Mouse (Mus musculus) CH12.LX (cell line): ENCODE measurements around the gene Gm11116. TPM values are rescaled to one million over a fixed set of nuclear protein-coding genes. Genes with fewer than 3 reads are reported as not detected.

Experiments used
- polyA plus RNA-seq: library from polyadenylated mRNA; unstranded; fragments of >175 nt; gene quantifications from 2 replicates; pipeline ENCODE4 v1.2.1, GENCODE M21; 2012; ENCODE audit warnings: low read depth; ENCODE audit not compliant: insufficient read length
- total RNA-seq, 2 experiments: library from RNA; depleted of rRNA; stranded (reverse); fragments of 300-350 nt in 1 of 2; fragments of >200 nt in 1 of 2; gene quantifications; 2 replicates each; pipeline ENCODE4 v1.2.3; 2012 to 2014

The Gm11116 gene
- total and polyA plus RNA-seq, 3 experiments, result not detected

Other genes with a start within 250 kb of the Gm11116 start
- gene Odam, start 226.5 kb downstream of the Gm11116 start, total RNA-seq (2012; rRNA removed), result not detected in 2 replicates
- not detected in 2 replicates for gene Odam, start 226.5 kb downstream of the Gm11116 start, total RNA-seq (2014; rRNA removed)
- not detected in 2 replicates for gene Odam, start 226.5 kb downstream of the Gm11116 start, polyA plus RNA-seq
- 29.9 and 31.5 TPM in 2 replicates for gene Csn3, start 186.0 kb downstream of the Gm11116 start, total RNA-seq (2012; rRNA removed)
- gene Csn3, start 186.0 kb downstream of the Gm11116 start, total RNA-seq (2014; rRNA removed), result 13.3 and 16.4 TPM in 2 replicates
- gene Csn3, start 186.0 kb downstream of the Gm11116 start, polyA plus RNA-seq, result 7.2 and 8.1 TPM in 2 replicates
- gene 2310003L06Rik, start 142.1 kb downstream of the Gm11116 start, total RNA-seq (2012; rRNA removed), result not detected in 2 replicates
- gene 2310003L06Rik, start 142.1 kb downstream of the Gm11116 start, total RNA-seq (2014; rRNA removed), result 0.19 and 0.32 TPM in 2 replicates
- gene 2310003L06Rik, start 142.1 kb downstream of the Gm11116 start, polyA plus RNA-seq, result not detected in 2 replicates
- not detected in 2 replicates for gene Gm28434, start 142.0 kb downstream of the Gm11116 start, total RNA-seq (2012; rRNA removed)
- gene Gm28434, start 142.0 kb downstream of the Gm11116 start, total RNA-seq (2014; rRNA removed), result not detected in 2 replicates
- gene Gm28434, start 142.0 kb downstream of the Gm11116 start, polyA plus RNA-seq, result not detected in 2 replicates
- not detected in 2 replicates for gene Cabs1, start 132.1 kb downstream of the Gm11116 start, total RNA-seq (2012; rRNA removed)
- gene Cabs1, start 132.1 kb downstream of the Gm11116 start, total RNA-seq (2014; rRNA removed), result not detected in 2 replicates
- not detected in 2 replicates for gene Cabs1, start 132.1 kb downstream of the Gm11116 start, polyA plus RNA-seq
- gene Smr3a, start 109.0 kb downstream of the Gm11116 start, total RNA-seq (2012; rRNA removed), result not detected in 2 replicates
- not detected in 2 replicates for gene Smr3a, start 109.0 kb downstream of the Gm11116 start, total RNA-seq (2014; rRNA removed)
- not detected in 2 replicates for gene Smr3a, start 109.0 kb downstream of the Gm11116 start, polyA plus RNA-seq
- not detected in 2 replicates for gene Smr2, start 25.0 kb downstream of the Gm11116 start, total RNA-seq (2012; rRNA removed)
- gene Smr2, start 25.0 kb downstream of the Gm11116 start, total RNA-seq (2014; rRNA removed), result not detected in 2 replicates
- gene Smr2, start 25.0 kb downstream of the Gm11116 start, polyA plus RNA-seq, result not detected in 2 replicates
- not detected in 2 replicates for gene Gm11115, start 42.6 kb upstream of the Gm11116 start, total RNA-seq (2012; rRNA removed)
- not detected in 2 replicates for gene Gm11115, start 42.6 kb upstream of the Gm11116 start, total RNA-seq (2014; rRNA removed)
- not detected in 2 replicates for gene Gm11115, start 42.6 kb upstream of the Gm11116 start, polyA plus RNA-seq
- not detected in 2 replicates for gene Gm7714, start 157.4 kb upstream of the Gm11116 start, total RNA-seq (2012; rRNA removed)
- gene Gm7714, start 157.4 kb upstream of the Gm11116 start, total RNA-seq (2014; rRNA removed), result not detected in 2 replicates
- gene Gm7714, start 157.4 kb upstream of the Gm11116 start, polyA plus RNA-seq, result not detected in 2 replicates
- gene Prol1, start 205.8 kb upstream of the Gm11116 start, total RNA-seq (2012; rRNA removed), result not detected in 2 replicates
- not detected in 2 replicates for gene Prol1, start 205.8 kb upstream of the Gm11116 start, total RNA-seq (2014; rRNA removed)
- not detected in 2 replicates for gene Prol1, start 205.8 kb upstream of the Gm11116 start, polyA plus RNA-seq